Mouse (Mus musculus) lung, embryonic 14.5 days (tissue): ENCODE measurements around the gene Zfp296. TPM values are rescaled to one million over a fixed set of nuclear protein-coding genes. Genes with fewer than 3 reads are reported as not detected.
"Not testable (repeated sequence)": the region's sequence is repeated elsewhere in the genome, so short reads cannot be mapped to it uniquely, and the experiment has no call there.

Experiments used
- ATAC-seq: fragments of 200-750 bp; cut with Nextera tagmentation; 2 replicates; pipeline ENCODE4 v1.8.0; 2017; ENCODE audit warnings: mild to moderate bottlenecking, moderate TSS enrichment, moderate library complexity; ENCODE audit not compliant: insufficient read depth
- DNase-seq: peaks from one replicate; pipeline ENCODE4 v3.0.0-alpha.2; 2015
- H3K27ac ChIP-seq: fragments of 300-500 bp; sonication (generic); 2 replicates; pipeline ENCODE4 v1.5.1; 2014; ENCODE audit warnings: low read depth, mild to moderate bottlenecking, moderate library complexity
- H3K27me3 ChIP-seq: fragments of 300-500 bp; sonication (generic); 2 replicates; pipeline ENCODE4 v1.6.1; 2014; ENCODE audit warnings: low read length, control low read depth; ENCODE audit not compliant: insufficient read depth
- H3K36me3 ChIP-seq: fragments of 300-500 bp; sonication (generic); 2 replicates; pipeline ENCODE4 v1.6.1; 2014; ENCODE audit warnings: control low read depth; ENCODE audit not compliant: insufficient read depth
- H3K4me1 ChIP-seq: fragments of 300-500 bp; sonication (generic); 2 replicates; pipeline ENCODE4 v1.6.1; 2014; ENCODE audit warnings: antibody characterized with exemption, control low read depth; ENCODE audit not compliant: insufficient read depth
- H3K4me2 ChIP-seq: fragments of 300-500 bp; sonication (generic); 2 replicates; pipeline ENCODE4 v1.6.1; 2014; ENCODE audit warnings: mild to moderate bottlenecking
- H3K4me3 ChIP-seq: fragments of 300-500 bp; sonication (generic); 2 replicates; pipeline ENCODE4 v1.5.1; 2014; ENCODE audit warnings: low read depth, low read length
- H3K9ac ChIP-seq: fragments of 300-500 bp; sonication (generic); 2 replicates; pipeline ENCODE4 v1.6.1; 2014
- H3K9me3 ChIP-seq: fragments of 300-500 bp; sonication (generic); 2 replicates; pipeline ENCODE4 v1.6.1; 2016; ENCODE audit warnings: low read depth, low read length, control low read depth
- CTCF ChIP-seq: IDR thresholded peaks from 2 replicates; pipeline ENCODE4 v1.5.1; 2016; ENCODE audit warnings: antibody characterized with exemption, low read depth
- WGBS: fragments of 180-500 bp; shearing (Covaris S2); extraction: QIAGEN DNeasy Blood & Tissue Kit; methylation state at CpG from one replicate; pipeline ENCODE4 v1.1.7; 2014; 5-methylcytosine and 5-hydroxymethylcytosine counted together
- polyA plus RNA-seq: library from polyadenylated mRNA; unstranded; fragments of >200 nt; fragmentation: Nextera tagmentation; extraction: Ambion mirVana; gene quantifications from 2 replicates; pipeline ENCODE4 v1.2.1, GENCODE M21; 2014

Zfp296 gene
- polyA plus RNA-seq, 1 experiment from 2014 or later = 0.38 TPM

- WGBS = under 1% methylated on average over 57 of the region's 57 CpGs
- peak within 1 kb of the TSS; percentile 78; the same call in 1 of the 2 replicates for H3K27ac ChIP-seq
- peak; percentile 93 for ATAC-seq
- TF ChIP-seq CTCF = no peak; the same call in 1 of the 2 replicates
- no peaks in the 10 kb centered on the region for H3K9me3 ChIP-seq
- H3K27me3 ChIP-seq = no peaks in the 10 kb centered on the region
- peaks cover 32% of the 10 kb centered on the region for H3K36me3 ChIP-seq
- peak within 1 kb of the TSS; percentile 95 for H3K9ac ChIP-seq
- H3K4me1 ChIP-seq = peaks cover 9% of the 10 kb centered on the region
- peak within 1 kb of the TSS; percentile 93 for H3K4me2 ChIP-seq
- peak; percentile 99 for DNase-seq
- peak within 1 kb of the TSS; percentile 96 for H3K4me3 ChIP-seq
Observed at GRCm38 (mm10) chr7:19603849-19604605, 26.9 kb downstream of the Zfp296 start, which contains the start of gene Clasrp. TSS of gene Clasrp (minus strand) at chr7:19604486.

- H3K9me3 ChIP-seq, DNase-seq, ATAC-seq, H3K4me1 ChIP-seq, H3K27me3 ChIP-seq: not testable (repeated sequence)
- peaks cover 25% of the 10 kb centered on the region for H3K36me3 ChIP-seq
- H3K4me2 ChIP-seq = peak overlapping the region; percentile 93
- H3K9ac ChIP-seq = peak overlapping the region; percentile 95; the same call in 1 of the 2 replicates
- WGBS = 59% methylated on average over 10 of the region's 10 CpGs
- H3K4me3 ChIP-seq = peak overlapping the region; percentile 96
- 0 out of 2 replicates have a peak overlapping the region, but pooled peaks have one; percentile 78 for H3K27ac ChIP-seq
Observed at GRCm38 (mm10) chr7:19604606-19605214, 27.6 kb downstream of the Zfp296 start.

- WGBS = 71% methylated on average over 5 of the region's 5 CpGs
- TF ChIP-seq CTCF = no peak
- Histone ChIP-seq H3K4me2 (no peak overlapping the region), H3K27me3 (no peaks in the 10 kb centered on the region), H3K4me1 (peaks cover 9% of the 10 kb centered on the region), H3K4me3 (no peak overlapping the region), H3K36me3 (peaks cover under 1% of the 10 kb centered on the region), H3K9me3 (no peaks in the 10 kb centered on the region), H3K27ac (no peak overlapping the region), H3K9ac (no peak overlapping the region)
- ATAC-seq = no peak
- no peak for DNase-seq
Observed at GRCm38 (mm10) chr7:19607291-19607690, 30.2 kb downstream of the Zfp296 start.

DNA sequence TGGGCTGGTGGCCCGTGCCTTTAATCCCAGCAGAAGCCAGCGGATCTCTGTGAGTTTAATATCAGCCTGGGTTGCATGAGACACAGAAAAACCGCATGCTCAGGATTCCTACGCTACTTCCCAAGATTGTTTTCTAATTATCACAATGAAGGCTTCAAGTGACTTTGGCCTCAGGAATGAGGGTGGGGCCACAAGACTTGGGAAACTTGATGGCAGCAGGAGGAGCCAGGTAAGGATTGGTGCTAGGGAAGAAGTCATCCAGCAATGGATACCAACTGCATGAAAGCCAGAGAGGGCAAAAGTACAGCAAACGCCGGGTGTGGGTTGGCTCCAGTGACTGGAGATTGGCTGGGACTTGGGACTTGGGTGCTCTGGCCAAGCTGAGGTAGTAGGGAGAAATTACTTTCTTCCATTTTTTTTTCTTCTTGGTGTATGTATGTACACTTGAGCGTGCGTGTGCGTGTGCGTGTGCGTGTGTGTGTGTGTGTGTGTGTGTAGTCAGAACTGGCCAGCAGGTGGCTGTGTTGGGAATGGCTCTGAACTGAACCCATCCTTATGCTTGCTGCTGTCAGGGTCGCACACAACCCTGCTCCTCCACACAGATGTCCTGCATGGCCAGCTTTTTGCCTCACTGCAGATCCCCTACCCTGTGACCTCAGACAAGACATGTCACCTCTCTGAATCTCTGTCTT lies 32.7 kb downstream of the Zfp296 start:
- ATAC-seq = no peak
- Histone ChIP-seq H3K27ac (no peak overlapping the region), H3K4me2 (no peak overlapping the region), H3K9me3 (no peaks in the 10 kb centered on the region), H3K36me3 (no peaks in the 10 kb centered on the region), H3K4me3 (no peak overlapping the region), H3K9ac (no peak overlapping the region), H3K4me1 (no peaks in the 10 kb centered on the region), H3K27me3 (no peaks in the 10 kb centered on the region)
- WGBS = 93% methylated on average over 12 of the region's 12 CpGs
- TF ChIP-seq CTCF = peak; percentile 12; the same call in 1 of the 2 replicates
- no peak for DNase-seq

DNA sequence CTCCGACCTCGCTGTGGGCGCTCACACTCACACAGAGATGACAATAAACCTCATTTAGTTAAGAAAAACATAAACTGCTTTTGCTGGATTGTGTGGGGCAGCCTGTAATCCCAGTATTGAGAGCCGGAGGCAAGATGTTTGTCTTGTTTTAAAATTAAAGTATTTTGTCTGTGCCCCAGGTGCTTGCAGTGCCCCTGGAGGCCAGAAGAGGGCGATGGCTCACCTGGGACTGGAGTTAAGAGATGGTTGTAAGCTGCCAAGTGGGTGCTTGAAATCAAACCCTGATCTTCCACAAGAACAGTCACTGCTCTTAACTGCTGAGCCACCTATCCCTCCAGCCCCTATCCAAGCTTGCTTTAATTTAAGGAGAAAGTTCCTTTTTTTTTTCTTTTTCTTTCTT lies 33.9 kb downstream of the Zfp296 start:
- no peak overlapping the region for H3K27ac ChIP-seq
- H3K4me3 ChIP-seq = no peak overlapping the region
- peak; percentile 14; the same call in 1 of the 2 replicates for TF ChIP-seq CTCF
- no peaks in the 10 kb centered on the region for H3K36me3 ChIP-seq
- no peak overlapping the region for H3K9ac ChIP-seq
- H3K4me2 ChIP-seq = no peak overlapping the region
- DNase-seq (no peak), ATAC-seq (no peak)
- 75% methylated on average over 5 of the region's 5 CpGs for WGBS
- H3K27me3 ChIP-seq = no peaks in the 10 kb centered on the region
- no peaks in the 10 kb centered on the region for H3K4me1 ChIP-seq
- H3K9me3 ChIP-seq = no peaks in the 10 kb centered on the region

- ATAC-seq = no peak
- Histone ChIP-seq H3K36me3 (no peaks in the 10 kb centered on the region), H3K4me3 (no peak overlapping the region), H3K9ac (no peak overlapping the region), H3K9me3 (no peaks in the 10 kb centered on the region), H3K27ac (no peak overlapping the region), H3K4me2 (no peak overlapping the region), H3K27me3 (peaks cover 2% of the 10 kb centered on the region; the same call in 1 of the 2 replicates), H3K4me1 (no peaks in the 10 kb centered on the region)
- WGBS = 83% methylated on average over 12 of the region's 12 CpGs
- DNase-seq = no peak
- TF ChIP-seq CTCF = no peak
Observed at GRCm38 (mm10) chr7:19615036-19615577, 38.0 kb downstream of the Zfp296 start.
